Mouse (Mus musculus) erythroblast, embryonic 14.5 days (primary cell): ENCODE data around the gene Gm21764.
"Not testable (repeated sequence)": the region's sequence is repeated elsewhere in the genome, so short reads cannot be mapped to it uniquely, and the experiment has no call there.

Experiments used
- GATA1 ChIP-seq: IDR thresholded peaks from 2 replicates; pipeline ENCODE4 v1.6.1; 2012; ENCODE audit warnings: low read length, inconsistent platforms, mixed read lengths
- TAL1 ChIP-seq: IDR thresholded peaks from 3 replicates; pipeline ENCODE4 v1.6.1; 2012; ENCODE audit warnings: low read length, inconsistent platforms, mixed read lengths

DNA sequence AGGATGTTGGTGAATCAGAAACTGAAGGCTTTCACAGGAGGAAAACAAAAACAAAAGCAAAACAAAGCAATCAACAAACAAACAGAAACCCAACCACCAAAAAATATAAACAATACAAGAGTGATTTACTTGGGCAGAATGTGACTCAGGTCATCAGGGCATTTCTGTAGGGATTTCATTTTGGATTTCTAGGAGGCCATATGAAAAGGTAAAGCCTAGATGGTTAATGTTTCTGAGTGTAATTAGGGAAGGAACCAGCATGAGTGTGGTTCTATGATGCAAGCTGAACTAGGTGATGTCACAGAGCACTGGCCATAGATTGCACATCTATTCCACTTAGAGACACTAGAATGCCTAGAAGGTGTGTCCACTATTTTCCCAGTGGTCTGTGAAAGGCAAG, 27.2 kb upstream of the Gm21764 start, which contains the start of gene Ssty1:
- not testable (repeated sequence) for TF ChIP-seq GATA1, TAL1
